Mouse (Mus musculus): ENCODE results near the gene Lrrc26. TPM values are rescaled to one million over a fixed set of nuclear protein-coding genes. Genes with fewer than 3 reads are reported as not detected.

Gene Lrrc26
- polyA plus RNA-seq, 1 experiment from 2014 or later = not detected

GRCm38 (mm10) chr2:25272515-25272914 is 17.2 kb upstream of the Lrrc26 start:
- Histone ChIP-seq H3K27me3 (replicated peaks; ENCODE audit: control insufficient read depth, insufficient read depth, low read length) (no peaks in the 10 kb centered on the region), H3K27ac (ENCODE audit: low read depth) (peak overlapping the region; percentile 20; the same call in 1 of the 2 replicates), H3K36me3 (ENCODE audit: control insufficient read depth, insufficient read depth, low read length) (peaks cover 66% of the 10 kb centered on the region), H3K9ac (ENCODE audit: low read length) (peak overlapping the region; percentile 83), H3K4me1 (replicated peaks; ENCODE audit: control insufficient read depth, insufficient read depth, low read length) (peaks cover 24% of the 10 kb centered on the region), H3K4me2 (ENCODE audit: low read length) (peak overlapping the region; percentile 98), H3K4me3 (ENCODE audit: low read depth, low read length) (peak overlapping the region; percentile 91), H3K9me3 (ENCODE audit: control insufficient read depth, low read length) (no peaks in the 10 kb centered on the region)
- under 1% methylated on average over 29 of the region's 29 CpGs for WGBS
- peak; percentile 77 for ATAC-seq (replicated peaks; ENCODE audit: low FRiP score, low TSS enrichment, low read depth)
- DNase-seq (ENCODE audit: low spot score) = no peak

DNA sequence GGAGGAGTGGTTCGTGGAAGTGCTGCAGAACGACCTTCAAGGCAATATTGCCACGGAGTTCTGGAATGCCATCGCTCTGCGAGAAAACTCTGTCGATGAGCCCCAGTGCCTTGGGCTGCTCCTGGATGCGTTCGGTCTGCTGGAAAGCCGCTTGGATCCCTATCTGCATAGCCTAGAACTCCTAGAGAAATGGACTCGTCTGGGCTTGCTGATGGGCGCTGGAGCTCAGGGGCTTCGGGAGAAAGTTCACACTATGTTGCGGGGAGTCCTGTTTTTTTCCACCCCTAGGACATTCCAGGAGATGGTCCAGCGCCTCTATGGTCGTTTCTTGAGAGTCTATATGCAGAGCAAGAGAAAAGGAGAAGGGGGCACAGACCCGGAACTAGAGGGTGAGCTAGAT is 16.7 kb upstream of the Lrrc26 start:
- 33% methylated on average over 16 of the region's 16 CpGs for WGBS
- DNase-seq (ENCODE audit: low spot score) (no peak), ATAC-seq (replicated peaks; ENCODE audit: low FRiP score, low TSS enrichment, low read depth) (no peak)
- H3K4me3 ChIP-seq (ENCODE audit: low read depth, low read length) = peak overlapping the region; percentile 91
- peaks cover 24% of the 10 kb centered on the region for H3K4me1 ChIP-seq (replicated peaks; ENCODE audit: control insufficient read depth, insufficient read depth, low read length)
- peak overlapping the region; percentile 20; the same call in 1 of the 2 replicates for H3K27ac ChIP-seq (ENCODE audit: low read depth)
- H3K36me3 ChIP-seq (ENCODE audit: control insufficient read depth, insufficient read depth, low read length) = peaks cover 71% of the 10 kb centered on the region
- H3K9me3 ChIP-seq (ENCODE audit: control insufficient read depth, low read length) = no peaks in the 10 kb centered on the region
- peak overlapping the region; percentile 98 for H3K4me2 ChIP-seq (ENCODE audit: low read length)
- H3K9ac ChIP-seq (ENCODE audit: low read length) = peak overlapping the region; percentile 83
- H3K27me3 ChIP-seq (replicated peaks; ENCODE audit: control insufficient read depth, insufficient read depth, low read length) = no peaks in the 10 kb centered on the region

DNA sequence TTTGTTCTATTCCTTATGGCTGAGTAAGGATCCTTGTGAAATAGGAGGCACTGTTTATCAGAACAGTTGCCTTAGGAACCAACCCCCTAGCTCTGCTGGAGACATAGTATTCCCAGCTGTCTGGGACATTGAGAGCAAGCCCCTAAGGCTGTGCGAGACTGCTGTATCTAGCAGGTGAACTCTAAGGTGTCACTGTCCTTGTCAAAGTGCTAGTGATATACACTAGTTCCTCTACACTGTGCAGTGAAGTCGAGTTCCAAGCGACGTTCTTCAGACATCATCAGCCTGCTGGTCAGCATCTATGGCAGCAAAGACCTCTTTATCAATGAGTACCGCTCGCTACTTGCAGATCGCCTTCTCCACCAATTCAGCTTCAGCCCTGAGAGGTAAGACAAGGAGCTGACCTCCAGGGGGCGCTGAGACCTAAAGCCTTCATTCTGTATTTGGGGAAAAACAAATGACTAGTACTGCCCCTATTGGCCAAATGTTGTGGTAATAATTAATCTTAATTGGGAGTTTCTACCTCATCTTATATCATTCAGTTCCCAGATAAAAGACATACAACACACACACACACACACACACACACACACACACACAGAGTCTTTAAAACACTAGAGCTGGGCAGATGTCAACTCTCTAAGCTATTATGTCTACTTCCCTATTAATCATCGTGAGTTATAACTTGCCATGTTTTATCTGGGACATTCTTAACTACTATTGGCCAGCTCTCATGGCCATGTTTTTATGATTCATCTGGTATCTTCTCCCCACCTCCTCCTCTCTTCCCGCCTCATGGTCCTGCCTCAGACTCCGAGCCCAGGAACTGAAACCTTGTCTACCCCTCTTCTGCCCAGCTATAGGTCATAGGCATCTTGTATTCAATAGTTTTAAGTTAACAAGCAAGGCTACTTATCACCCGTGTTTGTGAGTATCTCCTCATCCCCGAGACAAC is 10.5 kb upstream of the Lrrc26 start:
- H3K4me3 ChIP-seq (ENCODE audit: low read depth, low read length) = no peak overlapping the region
- peak; percentile 93 for DNase-seq (ENCODE audit: low spot score)
- H3K4me2 ChIP-seq (ENCODE audit: low read length) = no peak overlapping the region
- H3K4me1 ChIP-seq (replicated peaks; ENCODE audit: control insufficient read depth, insufficient read depth, low read length) = no peaks in the 10 kb centered on the region
- no peak for ATAC-seq (replicated peaks; ENCODE audit: low FRiP score, low TSS enrichment, low read depth)
- H3K9me3 ChIP-seq (ENCODE audit: control insufficient read depth, low read length) = no peaks in the 10 kb centered on the region
- WGBS = 65% methylated on average over 13 of the region's 13 CpGs
- H3K9ac ChIP-seq (ENCODE audit: low read length) = no peak overlapping the region
- peaks cover 95% of the 10 kb centered on the region for H3K36me3 ChIP-seq (ENCODE audit: control insufficient read depth, insufficient read depth, low read length)
- H3K27ac ChIP-seq (ENCODE audit: low read depth) = no peak overlapping the region
- no peaks in the 10 kb centered on the region for H3K27me3 ChIP-seq (replicated peaks; ENCODE audit: control insufficient read depth, insufficient read depth, low read length)

DNA sequence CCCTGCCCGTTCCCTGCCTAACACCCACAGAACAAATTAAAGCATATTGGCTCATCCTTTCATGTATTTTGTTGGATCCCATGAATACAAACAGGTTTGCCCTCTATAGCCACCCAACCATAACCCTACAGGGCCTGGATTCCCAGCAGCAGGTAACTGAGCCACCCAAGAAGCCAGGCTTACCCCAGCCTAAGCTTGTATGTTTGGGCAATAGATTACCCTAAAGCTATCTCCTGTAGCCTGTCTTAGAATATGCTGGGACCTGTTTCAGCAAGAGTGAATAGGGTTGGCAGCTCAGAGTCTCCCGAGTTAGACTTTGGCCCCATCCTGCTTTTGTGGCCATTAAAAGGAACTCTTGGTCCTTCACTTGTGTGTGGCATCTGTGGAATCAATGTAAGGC is 4.2 kb upstream of the Lrrc26 start:
- H3K27ac ChIP-seq (ENCODE audit: low read depth) = no peak overlapping the region
- DNase-seq (ENCODE audit: low spot score) (no peak), ATAC-seq (replicated peaks; ENCODE audit: low FRiP score, low TSS enrichment, low read depth) (no peak)
- no peaks in the 10 kb centered on the region for H3K4me1 ChIP-seq (replicated peaks; ENCODE audit: control insufficient read depth, insufficient read depth, low read length)
- peaks cover 28% of the 10 kb centered on the region for H3K27me3 ChIP-seq (replicated peaks; ENCODE audit: control insufficient read depth, insufficient read depth, low read length)
- no peak overlapping the region for H3K4me3 ChIP-seq (ENCODE audit: low read depth, low read length)
- WGBS = 87% methylated on average over 2 of the region's 2 CpGs
- H3K9ac ChIP-seq (ENCODE audit: low read length) = no peak overlapping the region
- peaks cover 52% of the 10 kb centered on the region for H3K36me3 ChIP-seq (ENCODE audit: control insufficient read depth, insufficient read depth, low read length)
- H3K4me2 ChIP-seq (ENCODE audit: low read length) = no peak overlapping the region
- H3K9me3 ChIP-seq (ENCODE audit: control insufficient read depth, low read length) = no peaks in the 10 kb centered on the region

GRCm38 (mm10) chr2:25286314-25286713 is 3.4 kb upstream of the Lrrc26 start:
- 79% methylated on average over 1 of the region's 1 CpGs for WGBS
- DNase-seq (ENCODE audit: low spot score) (no peak), ATAC-seq (replicated peaks; ENCODE audit: low FRiP score, low TSS enrichment, low read depth) (no peak)
- Histone ChIP-seq H3K9me3 (ENCODE audit: control insufficient read depth, low read length) (no peaks in the 10 kb centered on the region), H3K27me3 (replicated peaks; ENCODE audit: control insufficient read depth, insufficient read depth, low read length) (peaks cover 36% of the 10 kb centered on the region), H3K36me3 (ENCODE audit: control insufficient read depth, insufficient read depth, low read length) (peaks cover 45% of the 10 kb centered on the region), H3K4me3 (ENCODE audit: low read depth, low read length) (no peak overlapping the region), H3K9ac (ENCODE audit: low read length) (no peak overlapping the region), H3K4me1 (replicated peaks; ENCODE audit: control insufficient read depth, insufficient read depth, low read length) (no peaks in the 10 kb centered on the region), H3K27ac (ENCODE audit: low read depth) (peak overlapping the region; percentile 2; the same call in 1 of the 2 replicates), H3K4me2 (ENCODE audit: low read length) (no peak overlapping the region)

- peaks cover 43% of the 10 kb centered on the region for H3K27me3 ChIP-seq (replicated peaks; ENCODE audit: control insufficient read depth, insufficient read depth, low read length)
- WGBS = 54% methylated on average over 7 of the region's 7 CpGs
- 0 out of 2 replicates have a peak, but pooled peaks have one; percentile 37 for ATAC-seq (replicated peaks; ENCODE audit: low FRiP score, low TSS enrichment, low read depth)
- DNase-seq (ENCODE audit: low spot score) = no peak
- peaks cover 41% of the 10 kb centered on the region for H3K36me3 ChIP-seq (ENCODE audit: control insufficient read depth, insufficient read depth, low read length)
- peak overlapping the region; percentile 2; the same call in 1 of the 2 replicates for H3K27ac ChIP-seq (ENCODE audit: low read depth)
- H3K4me3 ChIP-seq (ENCODE audit: low read depth, low read length) = no peak overlapping the region
- H3K9ac ChIP-seq (ENCODE audit: low read length) = no peak overlapping the region
- peaks cover 2% of the 10 kb centered on the region; the same call in 1 of the 2 replicates for H3K4me1 ChIP-seq (replicated peaks; ENCODE audit: control insufficient read depth, insufficient read depth, low read length)
- no peaks in the 10 kb centered on the region for H3K9me3 ChIP-seq (ENCODE audit: control insufficient read depth, low read length)
- no peak overlapping the region for H3K4me2 ChIP-seq (ENCODE audit: low read length)
Observed at GRCm38 (mm10) chr2:25286837-25287636, 2.7 kb upstream of the Lrrc26 start.

DNA sequence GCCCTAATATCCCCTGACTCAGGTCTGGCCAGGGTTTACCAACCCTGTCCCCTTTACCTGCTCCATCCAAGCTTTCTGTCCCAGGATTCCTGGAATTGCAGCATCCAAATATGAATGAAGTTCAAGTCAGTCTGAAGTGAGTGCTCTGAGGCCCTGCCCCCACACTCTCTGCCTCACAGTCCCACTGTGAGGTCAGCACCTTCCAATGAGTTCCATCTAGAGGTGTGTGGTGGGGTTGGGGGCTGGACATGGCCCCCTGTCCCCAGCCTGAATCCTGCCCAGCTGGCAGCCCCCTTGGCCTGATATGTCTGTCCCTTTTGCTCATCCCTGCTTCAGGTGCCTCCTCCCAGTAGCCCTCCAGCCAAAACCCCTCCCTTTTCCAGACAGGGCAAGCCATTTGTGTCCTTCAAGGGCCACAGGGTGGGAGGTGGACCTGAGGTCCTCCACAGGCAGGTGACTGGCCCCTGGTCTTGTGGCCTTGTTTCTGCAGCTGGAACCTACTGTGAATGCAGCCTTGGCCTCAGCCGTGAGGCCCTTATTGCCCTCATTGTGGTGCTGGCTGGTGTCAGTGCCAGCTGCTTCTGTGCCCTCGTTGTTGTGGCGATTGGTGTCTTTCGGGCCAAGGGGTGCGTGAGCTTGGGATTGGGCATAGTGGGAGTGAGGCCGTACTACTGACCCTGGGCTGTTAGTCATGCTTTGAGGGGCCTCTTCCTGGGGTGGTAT is 1.6 kb upstream of the Lrrc26 start, which contains the start of gene Tmem210:
Gene Tmem210 (plus strand): TSS at position 219 of the 723 bp plus-strand sequence.
- no peak for DNase-seq (ENCODE audit: low spot score)
- Histone ChIP-seq H3K27ac (ENCODE audit: low read depth) (no peak within 1 kb of the TSS), H3K4me3 (ENCODE audit: low read depth, low read length) (no peak within 1 kb of the TSS), H3K4me1 (replicated peaks; ENCODE audit: control insufficient read depth, insufficient read depth, low read length) (peaks cover 9% of the 10 kb centered on the region; the same call in 1 of the 2 replicates), H3K9me3 (ENCODE audit: control insufficient read depth, low read length) (no peaks in the 10 kb centered on the region), H3K36me3 (ENCODE audit: control insufficient read depth, insufficient read depth, low read length) (peaks cover 31% of the 10 kb centered on the region), H3K4me2 (ENCODE audit: low read length) (no peak within 1 kb of the TSS), H3K9ac (ENCODE audit: low read length) (no peak within 1 kb of the TSS), H3K27me3 (replicated peaks; ENCODE audit: control insufficient read depth, insufficient read depth, low read length) (peaks cover 51% of the 10 kb centered on the region)
- 79% methylated on average over 6 of the region's 6 CpGs for whole genome bisulfite sequencing
- ATAC-seq (replicated peaks; ENCODE audit: low FRiP score, low TSS enrichment, low read depth) = no peak

All from intestine, embryonic 14.5 days (tissue).